Mouse (Mus musculus): Measurements from ENCODE around the gene Add3.

DNA sequence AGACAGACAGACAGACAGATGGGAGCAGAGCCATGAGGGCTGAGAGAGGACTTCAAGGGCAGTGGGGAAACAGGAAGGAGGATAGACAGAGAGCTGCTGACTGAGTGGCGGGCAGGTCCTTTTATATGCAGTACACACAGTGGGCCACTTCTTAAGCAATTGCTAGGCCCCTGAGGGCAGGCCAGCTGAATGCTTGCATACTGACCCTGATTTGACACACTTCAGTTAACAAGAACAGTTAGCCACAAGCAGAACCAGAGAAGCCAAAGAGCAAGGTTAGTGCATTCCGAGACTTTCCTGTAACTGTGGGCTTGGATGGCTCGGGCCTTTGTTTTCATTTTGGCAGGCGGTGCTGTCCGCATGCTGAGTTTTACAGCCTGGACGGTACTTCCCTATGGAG, 48.0 kb upstream of the Add3 start:
- TF ChIP-seq CTCF (conservative IDR thresholded peaks at IDR 0.05 in 1 of 2, IDR thresholded peaks at IDR 0.05 in 1 of 2; ENCODE audit: low read depth in 2 of 2, low read length in 2 of 2) (no peak), BHLHE40 (IDR thresholded peaks at IDR 0.05; ENCODE audit: low read depth, low read length) (no peak), RAD21 (IDR thresholded peaks at IDR 0.05; ENCODE audit: low read depth, low read length) (no peak), RCOR1 (conservative IDR thresholded peaks at IDR 0.05; ENCODE audit: low read depth, low read length) (no peak), KAT2A (IDR thresholded peaks at IDR 0.05; ENCODE audit: insufficient replicate concordance, low read length) (no peak), EP300 (IDR thresholded peaks at IDR 0.05; ENCODE audit: low read length) (no peak), MAX (IDR thresholded peaks at IDR 0.05; ENCODE audit: low read length) (no peak)
